Mouse (Mus musculus) left cerebral cortex, postnatal 25 days (tissue): ENCODE measurements around the gene Lcor. TPM values are rescaled to one million over a fixed set of nuclear protein-coding genes. Genes with fewer than 3 reads are reported as not detected.

Source experiments
- DNase-seq, 2 experiments: peaks; one replicate each; pipeline ENCODE4 v3.0.0; 2022; ENCODE audit warnings: low spot score in 2 of 2, mixed read lengths in 1 of 2
- intact Hi-C: fragments of 180-260 bp; cut with DNase I; formaldehyde crosslinking; loops from one replicate; pipeline ENCODE4 v1.15.1; 2025
- total RNA-seq, 2 experiments: library from RNA; stranded (reverse); gene quantifications; 2 replicates each; pipeline ENCODE4 v1.2.3; 2021

The Lcor gene
- 10 to 100 TPM; 19.5 to 19.8 TPM for total RNA-seq

- intact Hi-C loops: loop anchor here (5.0 kb wide), 3 partner anchors 165 to 365 kb away; partner anchors contain the start of genes Frat2 and Tm9sf3
- DNase-seq: peak; percentile 78 to 86
Observed at GRCm38 (mm10) chr19:41482190-41482908, at the start of gene Lcor. TSS of gene Lcor (plus strand) at chr19:41482637.

- DNase-seq: no peak
- intact Hi-C loops: no loop called here
Observed at GRCm38 (mm10) chr19:41435366-41435765, 47.1 kb upstream of the Lcor start.

- no peak for DNase-seq
- intact Hi-C loops: no loop called here
Observed at GRCm38 (mm10) chr19:41436461-41436860, 46.0 kb upstream of the Lcor start.

- intact Hi-C loops: no loop called here
- DNase-seq: peak; percentile 26 to 67
Observed at GRCm38 (mm10) chr19:41438953-41439352, 43.5 kb upstream of the Lcor start.

- intact Hi-C loops: no loop called here
- no peak for DNase-seq
Observed at GRCm38 (mm10) chr19:41441446-41441845, 41.0 kb upstream of the Lcor start.

GRCm38 (mm10) chr19:41441911-41442607, 40.4 kb upstream of the Lcor start:
- intact Hi-C loops: no loop called here
- no peak for DNase-seq

- intact Hi-C loops: no loop called here
- DNase-seq: peak in 1 of 2 experiments; percentile 4
Observed at GRCm38 (mm10) chr19:41442608-41442969, 39.8 kb upstream of the Lcor start.

GRCm38 (mm10) chr19:41444491-41444890, 37.9 kb upstream of the Lcor start:
- intact Hi-C loops: no loop called here
- no peak for DNase-seq

GRCm38 (mm10) chr19:41445013-41445610, 37.3 kb upstream of the Lcor start:
- intact Hi-C loops: no loop called here
- DNase-seq: no peak

- DNase-seq: no peak
- intact Hi-C loops: no loop called here
Observed at GRCm38 (mm10) chr19:41445723-41446122, 36.7 kb upstream of the Lcor start.

GRCm38 (mm10) chr19:41447166-41447565, 35.3 kb upstream of the Lcor start:
- intact Hi-C loops: no loop called here
- DNase-seq: no peak

GRCm38 (mm10) chr19:41447760-41448159, 34.7 kb upstream of the Lcor start:
- DNase-seq: no peak

GRCm38 (mm10) chr19:41449415-41450075, 32.9 kb upstream of the Lcor start:
- intact Hi-C loops: no loop called here

More at GRCm38 (mm10) chr19:41447760-41448159, 34.7 kb upstream of the Lcor start:
- intact Hi-C loops: no loop called here

GRCm38 (mm10) chr19:41452166-41452565, 30.3 kb upstream of the Lcor start:
- no peak for DNase-seq
- intact Hi-C loops: no loop called here

More at GRCm38 (mm10) chr19:41449415-41450075, 32.9 kb upstream of the Lcor start:
- DNase-seq: no peak

- DNase-seq: no peak
- intact Hi-C loops: no loop called here
Observed at GRCm38 (mm10) chr19:41454601-41455000, 27.8 kb upstream of the Lcor start.

GRCm38 (mm10) chr19:41455091-41455626, 27.3 kb upstream of the Lcor start:
- no peak for DNase-seq
- intact Hi-C loops: no loop called here

GRCm38 (mm10) chr19:41457181-41457580, 25.3 kb upstream of the Lcor start:
- intact Hi-C loops: no loop called here
- no peak for DNase-seq

GRCm38 (mm10) chr19:41462166-41462735, 20.2 kb upstream of the Lcor start:
- no peak for DNase-seq
- intact Hi-C loops: no loop called here

- intact Hi-C loops: no loop called here
- DNase-seq: no peak
Observed at GRCm38 (mm10) chr19:41463841-41464240, 18.6 kb upstream of the Lcor start.

GRCm38 (mm10) chr19:41466475-41466874, 16.0 kb upstream of the Lcor start:
- no peak for DNase-seq
- intact Hi-C loops: no loop called here
